Comparison of ENCODE assay signal across 29 mouse cellular contexts in genomic region chr5:74684944-74685343, GRCm38 (mm10). TPM values are rescaled to one million over a fixed set of nuclear protein-coding genes. Genes with fewer than 3 reads are reported as not detected.
DNase-seq lines count a peak whose midpoint lies in the region; ATAC-seq and TF ChIP-seq lines count a peak whose summit lies in the region.
"Had no signal": no experiment of that assay in that cellular context is flagged by ENCODE, and none has a peak within 500 bp of the region (broad histone marks: within the 10 kb centered on the region; RNA-seq: fewer than 3 reads in every experiment).

No protein-coding gene starts in this region.

- no peak overlapping the region for H3K9ac ChIP-seq in heart, embryonic 15.5 days
- H3K9ac ChIP-seq in heart, postnatal 0 days (replicated peaks; ENCODE audit: low read depth, low read length), result no peak overlapping the region
- H3K9ac ChIP-seq: embryonic facial prominence, embryonic 13.5 days; embryonic facial prominence, embryonic 15.5 days; forebrain, embryonic 12.5 days had no signal

- peak; percentile 62 for ATAC-seq in heart, embryonic 15.5 days (replicated peaks; ENCODE audit: insufficient number of reproducible peaks, insufficient read depth, low FRiP score, low read depth)
- peak; percentile 64 for ATAC-seq in heart, postnatal 0 days (ENCODE audit: insufficient read depth, low read depth)
- no peak for ATAC-seq in granulocyte monocyte progenitor cell, adult 5-6 weeks (replicated peaks; ENCODE audit: poor library complexity, severe bottlenecking)
- ATAC-seq: CD4-positive, CD25-positive, alpha-beta regulatory T cell, adult 4 months; forebrain, embryonic 14.5 days; forebrain, embryonic 16.5 days had no signal

- H3K27ac ChIP-seq in heart, embryonic 15.5 days, result no peak overlapping the region; the same call in 1 of the 2 replicates
- H3K27ac ChIP-seq in heart, postnatal 0 days (ENCODE audit: low read depth), result no peak overlapping the region; the same call in 1 of the 2 replicates
- H3K27ac ChIP-seq: embryonic facial prominence, embryonic 13.5 days; embryonic facial prominence, embryonic 15.5 days; forebrain, embryonic 10.5 days; forebrain, embryonic 12.5 days had no signal

- no peaks in the 10 kb centered on the region for H3K9me3 ChIP-seq in heart, embryonic 15.5 days (replicated peaks)
- no peaks in the 10 kb centered on the region for H3K9me3 ChIP-seq in heart, postnatal 0 days (replicated peaks; ENCODE audit: control insufficient read depth, low read length)
- H3K9me3 ChIP-seq: embryonic facial prominence, embryonic 13.5 days; embryonic facial prominence, embryonic 15.5 days; forebrain, embryonic 10.5 days; forebrain, embryonic 12.5 days; G1E had no signal

- peaks cover 25% of the 10 kb centered on the region for H3K4me1 ChIP-seq in heart, embryonic 15.5 days (replicated peaks)
- peaks cover 32% of the 10 kb centered on the region for H3K4me1 ChIP-seq in heart, postnatal 0 days (ENCODE audit: control insufficient read depth, insufficient read depth)
- H3K4me1 ChIP-seq: embryonic facial prominence, embryonic 15.5 days; forebrain, embryonic 10.5 days; forebrain, embryonic 12.5 days had no signal

- no peak for TF ChIP-seq EP300 in heart, postnatal 0 days (IDR thresholded peaks at IDR 0.05; ENCODE audit: low read depth)

- no peak for TF ChIP-seq CTCF in heart, postnatal 0 days (IDR thresholded peaks at IDR 0.05; ENCODE audit: low read depth)

- no peak overlapping the region for H3K4me2 ChIP-seq in heart, embryonic 15.5 days
- H3K4me2 ChIP-seq in heart, postnatal 0 days (ENCODE audit: low read depth, low read length), result no peak overlapping the region
- H3K4me2 ChIP-seq: embryonic facial prominence, embryonic 13.5 days; embryonic facial prominence, embryonic 15.5 days; forebrain, embryonic 12.5 days had no signal

- peak; percentile 22 for DNase-seq in gastrocnemius, adult 18-20 months (ENCODE audit: low spot score)
- DNase-seq in gastrocnemius, adult 8-10 months (ENCODE audit: low spot score in 2 of 2), result no peak
- DNase-seq in heart, postnatal 10 days, result no peak
- no peak for DNase-seq in heart, postnatal 0 days (ENCODE audit: low spot score)
- DNase-seq in heart, adult 11 months, result no peak
- DNase-seq in 3T3-L1 (ENCODE audit: low read depth, low spot score), result peak; percentile 39
- DNase-seq: adrenal gland, adult 2 months; adrenal gland, postnatal 10 days; adrenal gland, postnatal 25 days; cerebellum, adult 11 months; cerebellum, adult 18-20 months; cerebellum, adult 8-10 months; cerebellum, adult 9-11 months; cerebellum, postnatal 14 days; cerebellum, postnatal 36 days; embryo, embryonic 11 days had no signal

- no peaks in the 10 kb centered on the region for H3K36me3 ChIP-seq in heart, embryonic 15.5 days
- H3K36me3 ChIP-seq in heart, postnatal 0 days (replicated peaks; ENCODE audit: control insufficient read depth, insufficient read depth, low read length), result no peaks in the 10 kb centered on the region
- H3K36me3 ChIP-seq: embryonic facial prominence, embryonic 13.5 days; embryonic facial prominence, embryonic 15.5 days; forebrain, embryonic 10.5 days; forebrain, embryonic 12.5 days; G1E had no signal

- 34% methylated on average over 5 of the region's 5 CpGs for WGBS in heart, embryonic 15.5 days
- 32% methylated on average over 5 of the region's 5 CpGs for WGBS in heart, postnatal 0 days

- H3K4me3 ChIP-seq in heart, embryonic 15.5 days, result no peak overlapping the region
- H3K4me3 ChIP-seq in heart, postnatal 0 days (ENCODE audit: low read depth, low read length), result no peak overlapping the region
- H3K4me3 ChIP-seq: embryonic facial prominence, embryonic 13.5 days; embryonic facial prominence, embryonic 15.5 days; erythroblast, embryonic 14.5 days; forebrain, embryonic 10.5 days; forebrain, embryonic 12.5 days had no signal

- intact Hi-C loops in heart, postnatal 10 days (cut with DNase I), result loop anchor here (2.0 kb wide), 1 partner anchor 16 kb away; no protein-coding TSS in a partner anchor

- H3K27me3 ChIP-seq in heart, embryonic 15.5 days, result no peaks in the 10 kb centered on the region
- H3K27me3 ChIP-seq in heart, postnatal 0 days (ENCODE audit: control insufficient read depth, insufficient read depth, low read length), result no peaks in the 10 kb centered on the region
- H3K27me3 ChIP-seq: CH12.LX; embryonic facial prominence, embryonic 13.5 days; embryonic facial prominence, embryonic 15.5 days; forebrain, embryonic 12.5 days had no signal

RNA-seq across cellular contexts. Expression of gene Lnx1, which starts 17.8 kb away (rescaled TPM):
- 1 to 10 TPM; 2.7 to 4.4 TPM for total RNA-seq in gastrocnemius, adult 18-20 months (2021)
- total RNA-seq in gastrocnemius, adult 8-10 months (2022), result 1 to 10 TPM; 2.1 to 4.0 (median 3.0) TPM
- 1.2 and 1.8 TPM in 2 replicates for polyA plus RNA-seq in heart, embryonic 15.5 days (2015; fragmentation: Nextera tagmentation; extraction: Ambion mirVana)
- total RNA-seq in heart, postnatal 10 days (2021), result 1 to 10 TPM; 4.3 to 4.5 TPM
- total RNA-seq in heart, postnatal 0 days (2014; rRNA removed; ENCODE audit: low replicate concordance), result 1.9 and 3.5 TPM in 2 replicates
- polyA plus RNA-seq in heart, postnatal 0 days (2015; fragmentation: Nextera tagmentation; extraction: Ambion mirVana), result 1.3 and 2.2 TPM in 2 replicates
- total RNA-seq in granulocyte monocyte progenitor cell, adult 5-6 weeks (2014; fragmentation: Nextera tagmentation), result not detected in 2 replicates
- total RNA-seq in granulocyte monocyte progenitor cell, adult 5-6 weeks (2017), result 0.05 and 0.26 TPM in 2 replicates
- total RNA-seq: common myeloid progenitor, adult 5-6 weeks had no signal
- polyA plus RNA-seq: erythroblast, embryonic 14.5 days; G1E had no signal

Comparison
In these comparisons a context has a peak if more than half of its experiments do, and no peak if none do; other contexts are left out.
1. DNase-seq: peak in gastrocnemius, adult 18-20 months (single experiment) and 3T3-L1 (single experiment); none in gastrocnemius, adult 8-10 months (0 of 2), heart, postnatal 10 days (0 of 2), heart, postnatal 0 days (single experiment) and heart, adult 11 months (single experiment).